Mouse (Mus musculus): ENCODE results near the gene Slc12a3.

Gene Slc12a3

DNA sequence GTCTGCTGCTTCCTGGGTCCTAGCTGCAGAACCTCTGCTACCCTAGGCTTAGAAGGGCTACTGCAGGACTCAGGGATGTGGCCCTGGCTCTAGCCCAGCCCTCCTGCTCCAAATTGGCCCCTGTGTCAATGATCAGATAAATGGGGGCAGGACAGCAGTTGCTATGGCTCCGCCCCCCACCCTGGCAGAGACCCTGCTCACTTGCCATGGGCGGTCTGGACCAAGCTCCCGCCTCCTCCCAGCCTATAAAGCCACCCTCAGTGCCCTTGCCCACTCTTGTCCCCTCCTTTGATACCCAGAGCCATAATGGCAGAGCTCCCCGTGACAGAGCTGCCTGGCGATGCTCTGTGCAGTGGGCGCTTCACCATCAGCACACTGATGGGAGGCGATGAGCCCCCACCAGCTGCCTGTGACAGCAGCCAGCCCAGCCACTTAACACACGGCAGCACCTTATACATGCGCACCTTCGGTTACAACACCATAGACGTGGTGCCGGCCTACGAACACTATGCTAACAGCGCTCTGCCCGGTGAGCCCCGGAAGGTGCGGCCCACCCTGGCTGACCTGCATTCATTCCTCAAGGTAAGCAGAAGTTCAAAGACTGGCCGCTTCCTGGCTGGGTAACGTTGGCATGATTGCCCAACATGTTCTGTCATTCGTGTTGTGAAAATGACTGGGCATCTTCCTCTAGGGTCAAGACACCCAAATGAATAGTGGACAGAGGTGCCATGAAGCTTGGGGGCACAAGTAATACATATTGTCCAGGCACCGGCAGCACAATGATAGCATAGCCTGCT, at the start of gene Slc12a3:
Gene Slc12a3, plus strand, starts transcription at position 270 of the 797 bp plus-strand sequence.
- no peak for DNase-seq (ENCODE audit: low read depth, low spot score)

GRCm38 (mm10) chr8:94280001-94280613, 48.9 kb upstream of the Slc12a3 start:
- DNase-seq (ENCODE audit: low read depth, low spot score) = no peak

GRCm38 (mm10) chr8:94282453-94282985, 46.5 kb upstream of the Slc12a3 start:
- DNase-seq (ENCODE audit: low read depth, low spot score) = no peak

DNA sequence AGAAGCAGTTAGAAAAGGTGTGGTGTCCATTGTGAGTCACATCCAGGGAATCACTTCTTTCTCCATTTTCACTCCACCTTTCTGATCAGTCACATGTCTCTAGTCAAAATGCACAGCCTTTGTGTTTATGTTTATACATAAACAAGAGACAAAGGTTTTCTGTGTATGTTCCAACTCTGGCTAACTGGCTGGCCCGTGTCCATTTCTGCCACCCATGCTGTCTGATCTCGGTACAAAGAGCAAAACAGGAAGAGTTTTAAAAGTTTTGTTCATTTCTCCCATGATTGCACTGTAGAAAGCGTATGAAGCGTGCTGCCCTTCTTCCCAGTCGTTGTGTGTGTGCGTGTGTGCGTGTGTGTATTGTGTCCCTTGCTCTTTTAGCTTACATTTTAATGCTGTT, 44.8 kb upstream of the Slc12a3 start:
- no peak for DNase-seq (ENCODE audit: low read depth, low spot score)

DNA sequence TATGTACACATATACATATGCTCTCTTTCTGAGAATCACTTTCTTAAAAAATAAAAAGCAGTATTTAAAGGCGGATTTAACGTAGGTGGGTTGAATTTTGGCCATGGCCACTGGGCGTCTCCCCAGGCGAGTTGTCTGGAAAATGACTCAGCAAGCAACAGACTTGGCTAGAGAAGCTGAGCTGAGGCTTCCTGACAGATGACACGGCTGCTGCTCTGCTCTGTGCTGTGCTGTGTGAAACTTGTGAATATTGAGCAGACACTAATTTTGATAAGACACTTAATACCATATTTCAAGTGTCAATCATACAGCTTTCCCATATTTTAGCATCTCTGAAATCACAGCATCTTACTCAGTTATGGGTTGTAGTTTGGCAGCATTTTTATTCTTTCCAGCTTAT, 38.4 kb upstream of the Slc12a3 start:
- no peak for DNase-seq (ENCODE audit: low read depth, low spot score)

- no peak for DNase-seq (ENCODE audit: low read depth, low spot score)
Measured at GRCm38 (mm10) chr8:94292072-94292471, 36.9 kb upstream of the Slc12a3 start.

DNA sequence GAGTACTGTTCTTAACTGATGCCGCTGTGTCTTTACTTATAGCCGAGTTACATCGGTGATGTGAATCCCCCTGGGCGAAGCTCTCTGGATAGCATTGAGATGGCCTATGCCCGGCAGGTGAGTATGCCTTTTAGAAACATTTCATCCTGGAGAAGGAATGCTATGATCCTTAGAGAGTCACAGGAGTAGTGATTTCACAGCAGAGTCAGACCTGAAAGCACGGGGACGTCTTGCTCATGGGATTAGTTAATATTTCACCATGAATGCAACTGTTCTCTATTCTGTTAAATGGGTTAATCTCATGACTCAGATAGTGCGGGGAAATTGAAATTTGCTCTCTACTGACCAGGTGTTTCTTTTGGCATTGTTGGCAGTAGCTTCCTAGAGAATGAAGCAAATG, 36.4 kb upstream of the Slc12a3 start:
- DNase-seq (ENCODE audit: low read depth, low spot score) = no peak

DNA sequence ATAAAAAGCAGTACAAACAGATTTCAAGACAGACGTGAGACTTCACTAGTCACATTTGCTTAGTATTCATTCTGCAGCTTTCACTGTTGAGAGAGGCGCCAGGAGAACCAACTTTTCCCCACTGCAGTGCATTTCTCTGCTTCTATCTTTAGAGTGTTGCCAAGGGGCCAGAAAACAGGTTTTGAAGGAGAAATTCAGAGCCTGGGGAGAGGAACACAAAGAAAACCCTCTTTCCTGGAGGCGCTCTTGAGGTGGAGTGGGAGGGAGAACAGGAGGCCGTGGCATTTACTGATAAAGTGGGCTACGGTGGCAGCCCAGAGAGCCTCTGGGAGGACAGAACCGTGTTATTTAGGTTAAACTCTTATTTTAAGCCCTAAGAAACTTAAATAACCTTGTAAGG, 33.3 kb upstream of the Slc12a3 start:
- DNase-seq (ENCODE audit: low read depth, low spot score) = no peak

- DNase-seq (ENCODE audit: low read depth, low spot score) = no peak
Measured at GRCm38 (mm10) chr8:94296312-94296991, 32.5 kb upstream of the Slc12a3 start.

- no peak for DNase-seq (ENCODE audit: low read depth, low spot score)
Measured at GRCm38 (mm10) chr8:94297101-94297500, 31.9 kb upstream of the Slc12a3 start.

- no peak for DNase-seq (ENCODE audit: low read depth, low spot score)
Measured at GRCm38 (mm10) chr8:94300809-94301208, 28.2 kb upstream of the Slc12a3 start.

DNA sequence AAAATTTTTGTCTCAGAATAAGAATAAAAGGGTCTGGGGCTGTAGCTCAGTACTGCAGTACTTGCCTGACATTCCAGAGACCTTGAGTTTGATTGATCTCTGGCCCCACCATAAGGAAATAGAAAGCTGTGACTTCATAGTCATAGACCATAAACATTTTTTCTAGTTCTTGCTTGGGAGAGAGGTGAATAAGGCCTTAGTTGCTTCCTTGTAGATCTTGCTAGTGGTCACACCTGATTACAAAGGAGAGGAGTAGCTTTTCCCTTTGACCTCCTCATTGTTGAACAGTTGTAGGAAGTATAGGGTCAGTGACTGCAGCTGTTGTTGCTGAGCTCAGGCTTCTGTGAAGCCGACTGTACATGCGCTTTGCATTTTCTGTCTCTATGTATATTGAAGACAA, 24.6 kb upstream of the Slc12a3 start:
- no peak for DNase-seq (ENCODE audit: low read depth, low spot score)

GRCm38 (mm10) chr8:94306989-94307513, 21.9 kb upstream of the Slc12a3 start:
- no peak for DNase-seq (ENCODE audit: low read depth, low spot score)

- DNase-seq (ENCODE audit: low read depth, low spot score) = no peak
Measured at GRCm38 (mm10) chr8:94307652-94308051, 21.3 kb upstream of the Slc12a3 start.

GRCm38 (mm10) chr8:94314069-94314468, 14.9 kb upstream of the Slc12a3 start:
- DNase-seq (ENCODE audit: low read depth, low spot score) = no peak

DNA sequence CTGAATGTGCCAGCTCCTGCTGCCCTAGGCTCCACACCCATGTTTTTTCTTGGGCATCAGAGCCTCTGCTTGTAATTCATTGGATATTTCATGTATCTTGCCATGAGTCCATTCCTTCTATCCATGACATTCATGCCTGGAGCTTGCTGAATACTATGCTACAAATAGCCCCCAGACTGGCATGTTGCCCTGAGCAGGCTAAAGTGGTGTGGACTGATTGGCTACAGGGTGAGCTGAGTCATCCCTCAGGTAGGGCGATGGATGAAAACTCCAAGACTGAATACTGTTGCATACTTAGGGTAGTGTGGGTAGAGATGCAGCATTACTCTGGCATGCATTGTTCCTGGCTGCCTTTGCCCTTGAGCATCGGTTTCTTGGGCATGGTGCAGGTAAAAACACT, 11.8 kb upstream of the Slc12a3 start:
- DNase-seq (ENCODE audit: low read depth, low spot score) = no peak

DNA sequence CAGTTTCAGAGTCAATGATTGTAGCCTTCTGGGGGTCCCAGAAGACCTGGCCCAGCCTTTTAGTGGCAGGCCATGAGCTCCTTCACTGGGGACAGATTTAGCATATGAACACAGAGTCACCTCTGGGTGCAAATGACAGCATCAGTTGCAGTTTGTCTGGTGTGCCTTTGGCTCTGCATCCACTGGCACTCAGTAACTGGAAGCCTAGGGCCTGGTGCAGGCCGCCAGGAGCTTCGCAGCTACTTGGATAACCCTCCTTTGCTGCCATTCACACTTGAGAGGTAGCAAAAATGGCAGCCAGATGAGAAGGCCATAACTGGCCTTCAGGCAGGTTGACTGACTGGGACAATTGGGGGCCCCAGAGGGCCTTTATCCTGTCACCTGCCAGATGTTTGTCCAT, 11.3 kb upstream of the Slc12a3 start:
- no peak for DNase-seq (ENCODE audit: low read depth, low spot score)

DNA sequence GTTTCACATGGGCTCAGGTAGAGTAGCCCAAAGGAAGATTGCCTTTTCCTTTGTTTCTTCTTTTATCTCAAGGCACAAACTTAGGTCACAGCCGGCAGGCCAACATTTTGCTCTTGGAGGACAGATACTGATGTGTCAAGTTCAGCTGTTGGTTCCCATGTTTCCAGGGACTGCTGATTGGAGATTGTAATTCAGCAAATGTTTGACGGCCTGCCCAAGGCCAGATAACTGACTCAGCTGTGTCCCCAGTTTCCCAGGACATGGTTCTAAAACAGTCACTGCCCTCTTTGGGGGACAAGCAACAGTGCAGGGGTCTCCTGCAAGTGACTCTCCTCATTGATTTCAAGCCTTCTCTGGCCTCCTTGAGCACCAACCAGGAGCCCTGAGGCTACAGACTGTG, 9.0 kb upstream of the Slc12a3 start:
- DNase-seq (ENCODE audit: low read depth, low spot score) = no peak

GRCm38 (mm10) chr8:94322083-94322482, 6.9 kb upstream of the Slc12a3 start:
- no peak for DNase-seq (ENCODE audit: low read depth, low spot score)

GRCm38 (mm10) chr8:94323041-94323440, 6.0 kb upstream of the Slc12a3 start:
- no peak for DNase-seq (ENCODE audit: low read depth, low spot score)

DNA sequence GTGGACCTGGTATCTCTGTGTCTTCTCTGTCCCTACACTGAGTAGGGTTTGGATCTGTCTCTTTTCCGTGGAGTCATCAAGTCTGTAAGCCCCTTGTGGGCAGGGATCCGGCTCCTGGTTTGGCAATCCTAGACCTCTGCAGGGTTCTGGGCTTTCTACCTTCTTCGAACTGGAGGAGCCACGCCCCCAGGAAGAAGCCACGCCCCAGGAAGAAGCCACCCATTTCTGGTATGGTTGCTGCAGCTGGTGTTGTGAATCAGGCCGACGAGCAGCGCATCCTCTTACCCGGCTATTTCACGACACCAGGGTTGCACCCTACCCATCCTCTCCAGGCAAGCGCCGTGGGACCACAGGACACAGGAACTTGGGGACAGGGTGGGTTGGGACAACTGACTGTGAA, 4.9 kb upstream of the Slc12a3 start:
- no peak for DNase-seq (ENCODE audit: low read depth, low spot score)

- no peak for DNase-seq (ENCODE audit: low read depth, low spot score)
Measured at GRCm38 (mm10) chr8:94326016-94326415, 3.0 kb upstream of the Slc12a3 start.

Measured in embryo, embryonic 11.5 days (tissue).